Mouse (Mus musculus): ENCODE measurements around the gene Cacnb4. TPM values are rescaled to one million over a fixed set of nuclear protein-coding genes. Genes with fewer than 3 reads are reported as not detected.

Cacnb4 gene
- total and polyA plus RNA-seq, 3 experiments = not detected

DNA sequence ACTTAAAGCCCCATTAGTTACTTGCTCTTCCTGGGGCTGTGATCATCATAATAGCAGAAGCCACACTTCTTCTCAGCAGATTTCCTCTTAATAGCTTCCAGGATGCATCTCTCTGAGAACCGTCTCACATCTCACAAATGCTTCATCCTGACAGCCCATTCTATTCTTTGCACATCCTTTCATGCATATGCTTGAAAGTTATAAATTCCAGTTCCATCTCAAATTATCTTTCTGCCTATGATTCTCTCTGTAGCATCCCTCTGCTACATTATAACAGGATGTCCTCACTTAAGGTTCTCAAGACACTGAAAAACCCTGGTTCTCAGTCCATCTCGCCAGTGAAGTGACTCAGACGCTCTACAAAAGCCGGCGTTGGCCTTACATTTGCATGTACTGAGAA lies 19.9 kb downstream of the Cacnb4 start:
- H3K27me3 ChIP-seq (ENCODE audit: control insufficient read depth in 1 of 2, insufficient read depth in 2 of 2, low read length in 2 of 2) = peaks cover 0 to 4% of the 10 kb centered on the region in 2 experiments; a peak in 3 of 4 replicates
- DNase-seq (ENCODE audit: low read depth, low spot score) = no peak
- no peak overlapping the region for H3K4me3 ChIP-seq (ENCODE audit: control insufficient read depth in 1 of 2, insufficient read depth in 1 of 2, low read depth in 2 of 2, low read length in 2 of 2)
- TF ChIP-seq TAL1 (IDR thresholded peaks at IDR 0.05; ENCODE audit: low read length) (no peak), POLR2A (IDR thresholded peaks at IDR 0.05; ENCODE audit: control insufficient read depth in 1 of 2, insufficient read depth in 1 of 2, low read depth in 1 of 2, low read length in 2 of 2, poor library complexity in 1 of 2) (no peak), UBTF (IDR thresholded peaks at IDR 0.05; ENCODE audit: borderline replicate concordance, insufficient read depth, low read depth, low read length) (no peak), ELF1 (IDR thresholded peaks at IDR 0.05; ENCODE audit: low read depth, low read length) (no peak), MEF2A (IDR thresholded peaks at IDR 0.05; ENCODE audit: extremely low read depth, insufficient replicate concordance, low read depth, low read length, poor library complexity, severe bottlenecking) (no peak), MAX (IDR thresholded peaks at IDR 0.05; ENCODE audit: low read length) (no peak), CHD2 (IDR thresholded peaks at IDR 0.05; ENCODE audit: low read length) (no peak), RAD21 (IDR thresholded peaks at IDR 0.05; ENCODE audit: low read depth, low read length) (no peak), TBP (IDR thresholded peaks at IDR 0.05; ENCODE audit: low read depth, low read length) (no peak), MYB (IDR thresholded peaks at IDR 0.05; ENCODE audit: low read depth, low read length) (no peak)
- no peaks in the 10 kb centered on the region for H3K36me3 ChIP-seq (ENCODE audit: control insufficient read depth in 1 of 2, insufficient read depth in 2 of 2, low read length in 2 of 2)
- no peak overlapping the region for H3K27ac ChIP-seq (ENCODE audit: control insufficient read depth, low read depth, low read length)
- no peaks in the 10 kb centered on the region for H3K9me3 ChIP-seq (replicated peaks; ENCODE audit: insufficient read depth, low read length)
- H3K4me1 ChIP-seq (ENCODE audit: control insufficient read depth in 1 of 2, insufficient read depth in 2 of 2, low read length in 2 of 2) = no peaks in the 10 kb centered on the region
- no peaks in the 10 kb centered on the region for H3K79me2 ChIP-seq (ENCODE audit: control insufficient read depth, insufficient read depth, low read length, poor library complexity)
- H3K9ac ChIP-seq (ENCODE audit: control insufficient read depth, low read depth, low read length, poor library complexity, severe bottlenecking) = no peak overlapping the region

DNA sequence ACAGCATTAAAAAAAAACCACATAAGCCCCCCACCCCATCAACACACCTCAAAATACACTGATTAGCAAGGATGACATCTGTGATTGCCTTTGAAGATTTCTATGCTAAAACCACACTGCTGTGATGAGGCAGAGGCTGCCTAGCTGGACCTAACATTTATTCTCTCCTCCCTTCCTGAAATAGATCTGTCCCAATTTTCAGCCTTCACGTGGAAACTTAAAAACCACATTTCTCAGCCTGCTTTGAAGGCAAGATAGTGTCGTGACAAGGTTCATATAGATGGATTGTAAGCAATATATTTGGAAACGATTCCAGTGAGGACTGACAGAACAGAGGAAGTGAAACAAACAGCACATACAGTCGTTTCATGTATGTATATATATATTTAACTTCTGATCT lies 22.1 kb downstream of the Cacnb4 start:
- Histone ChIP-seq H3K27me3 (ENCODE audit: control insufficient read depth in 1 of 2, insufficient read depth in 2 of 2, low read length in 2 of 2) (peaks cover 0 to 3% of the 10 kb centered on the region in 2 experiments; a peak in 2 of 4 replicates), H3K9ac (ENCODE audit: control insufficient read depth, low read depth, low read length, poor library complexity, severe bottlenecking) (no peak overlapping the region), H3K36me3 (ENCODE audit: control insufficient read depth in 1 of 2, insufficient read depth in 2 of 2, low read length in 2 of 2) (no peaks in the 10 kb centered on the region), H3K4me3 (ENCODE audit: control insufficient read depth in 1 of 2, insufficient read depth in 1 of 2, low read depth in 2 of 2, low read length in 2 of 2) (no peak overlapping the region), H3K9me3 (replicated peaks; ENCODE audit: insufficient read depth, low read length) (no peaks in the 10 kb centered on the region), H3K27ac (ENCODE audit: control insufficient read depth, low read depth, low read length) (no peak overlapping the region), H3K4me1 (ENCODE audit: control insufficient read depth in 1 of 2, insufficient read depth in 2 of 2, low read length in 2 of 2) (no peaks in the 10 kb centered on the region), H3K79me2 (ENCODE audit: control insufficient read depth, insufficient read depth, low read length, poor library complexity) (no peaks in the 10 kb centered on the region)
- TF ChIP-seq SIN3A (IDR thresholded peaks at IDR 0.05; ENCODE audit: low read length) (no peak), ELF1 (IDR thresholded peaks at IDR 0.05; ENCODE audit: low read depth, low read length) (no peak), TCF12 (IDR thresholded peaks at IDR 0.05; ENCODE audit: low read depth, low read length) (no peak), MYB (IDR thresholded peaks at IDR 0.05; ENCODE audit: low read depth, low read length) (no peak), HCFC1 (IDR thresholded peaks at IDR 0.05; ENCODE audit: low read depth, low read length) (no peak), UBTF (IDR thresholded peaks at IDR 0.05; ENCODE audit: borderline replicate concordance, insufficient read depth, low read depth, low read length) (no peak), MYC (IDR thresholded peaks at IDR 0.05; ENCODE audit: low read depth, low read length) (no peak), NRF1 (IDR thresholded peaks at IDR 0.05; ENCODE audit: insufficient read depth, low read depth, low read length, poor library complexity, severe bottlenecking) (no peak), RCOR1 (IDR thresholded peaks at IDR 0.05; ENCODE audit: low read depth, low read length) (no peak), POLR2AphosphoS5 (IDR thresholded peaks at IDR 0.05; ENCODE audit: borderline replicate concordance, low read depth, low read length) (no peak), MAZ (IDR thresholded peaks at IDR 0.05; ENCODE audit: low read depth, low read length) (no peak), TAL1 (IDR thresholded peaks at IDR 0.05; ENCODE audit: low read length) (no peak), ZNF384 (IDR thresholded peaks at IDR 0.05; ENCODE audit: low read depth, low read length) (no peak), ETS1 (IDR thresholded peaks at IDR 0.05; ENCODE audit: low read depth, low read length) (no peak), CHD2 (IDR thresholded peaks at IDR 0.05; ENCODE audit: low read length) (no peak), JUND (IDR thresholded peaks at IDR 0.05; ENCODE audit: low read depth, low read length) (no peak), CHD1 (IDR thresholded peaks at IDR 0.05; ENCODE audit: low read depth, low read length) (no peak), GATA1 (IDR thresholded peaks at IDR 0.05; ENCODE audit: low read depth, low read length) (no peak), KAT2A (conservative IDR thresholded peaks at IDR 0.05; ENCODE audit: low read depth, low read length) (no peak)
- DNase-seq (ENCODE audit: low read depth, low spot score) = no peak

Data from MEL (cell line).